Mouse (Mus musculus) lung, embryonic 14.5 days (tissue): ENCODE measurements at regions not wholly inside any gene's neighbourhood (a gene's known extent, or its start where the extent isn't known, plus 50 kb on each side); places are given as distances from the start of the nearest gene placed in this dataset.

Experiments
- ATAC-seq: fragments of 200-750 bp; cut with Nextera tagmentation; 2 replicates; pipeline ENCODE4 v1.8.0; 2017; ENCODE audit warnings: mild to moderate bottlenecking, moderate TSS enrichment, moderate library complexity; ENCODE audit not compliant: insufficient read depth
- DNase-seq: peaks from one replicate; pipeline ENCODE4 v3.0.0-alpha.2; 2015
- H3K27ac ChIP-seq: fragments of 300-500 bp; sonication (generic); 2 replicates; pipeline ENCODE4 v1.5.1; 2014; ENCODE audit warnings: low read depth, mild to moderate bottlenecking, moderate library complexity
- H3K27me3 ChIP-seq: fragments of 300-500 bp; sonication (generic); 2 replicates; pipeline ENCODE4 v1.6.1; 2014; ENCODE audit warnings: low read length, control low read depth; ENCODE audit not compliant: insufficient read depth
- H3K36me3 ChIP-seq: fragments of 300-500 bp; sonication (generic); 2 replicates; pipeline ENCODE4 v1.6.1; 2014; ENCODE audit warnings: control low read depth; ENCODE audit not compliant: insufficient read depth
- H3K4me1 ChIP-seq: fragments of 300-500 bp; sonication (generic); 2 replicates; pipeline ENCODE4 v1.6.1; 2014; ENCODE audit warnings: antibody characterized with exemption, control low read depth; ENCODE audit not compliant: insufficient read depth
- H3K4me2 ChIP-seq: fragments of 300-500 bp; sonication (generic); 2 replicates; pipeline ENCODE4 v1.6.1; 2014; ENCODE audit warnings: mild to moderate bottlenecking
- H3K4me3 ChIP-seq: fragments of 300-500 bp; sonication (generic); 2 replicates; pipeline ENCODE4 v1.5.1; 2014; ENCODE audit warnings: low read depth, low read length
- H3K9ac ChIP-seq: fragments of 300-500 bp; sonication (generic); 2 replicates; pipeline ENCODE4 v1.6.1; 2014
- H3K9me3 ChIP-seq: fragments of 300-500 bp; sonication (generic); 2 replicates; pipeline ENCODE4 v1.6.1; 2016; ENCODE audit warnings: low read depth, low read length, control low read depth
- CTCF ChIP-seq: IDR thresholded peaks from 2 replicates; pipeline ENCODE4 v1.5.1; 2016; ENCODE audit warnings: antibody characterized with exemption, low read depth
- WGBS: fragments of 180-500 bp; shearing (Covaris S2); extraction: QIAGEN DNeasy Blood & Tissue Kit; methylation state at CpG from one replicate; pipeline ENCODE4 v1.1.7; 2014; 5-methylcytosine and 5-hydroxymethylcytosine counted together

DNA sequence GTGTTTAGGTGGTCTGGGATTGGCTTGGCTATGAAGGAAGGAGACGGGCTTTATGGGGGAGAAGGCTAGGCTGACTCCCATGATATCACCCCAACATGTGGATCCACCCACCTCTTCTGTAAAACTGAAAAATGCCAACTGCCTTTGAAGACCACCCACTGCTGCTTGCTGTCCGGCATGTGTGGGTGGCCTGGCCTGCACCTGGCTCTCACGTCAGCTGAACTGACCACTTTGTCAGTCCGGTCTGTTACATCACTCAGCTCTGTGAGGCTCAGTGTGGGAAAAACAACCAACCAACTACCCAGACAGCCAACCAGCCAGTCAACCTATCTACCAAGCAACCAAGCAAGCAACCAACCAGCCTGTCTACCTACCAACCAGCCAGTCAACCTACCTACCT lies 305.5 kb downstream of the Tbc1d1 start:
- no peak overlapping the region for H3K27ac ChIP-seq
- TF ChIP-seq CTCF: no peak
- H3K9me3 ChIP-seq: no peaks in the 10 kb centered on the region
- no peak overlapping the region for H3K4me3 ChIP-seq
- 71% methylated on average over 4 of the region's 4 CpGs for WGBS
- H3K9ac ChIP-seq: no peak overlapping the region
- ATAC-seq: no peak
- no peak overlapping the region for H3K4me2 ChIP-seq
- no peak for DNase-seq
- no peaks in the 10 kb centered on the region for H3K4me1 ChIP-seq
- H3K36me3 ChIP-seq: no peaks in the 10 kb centered on the region
- no peaks in the 10 kb centered on the region for H3K27me3 ChIP-seq

DNA sequence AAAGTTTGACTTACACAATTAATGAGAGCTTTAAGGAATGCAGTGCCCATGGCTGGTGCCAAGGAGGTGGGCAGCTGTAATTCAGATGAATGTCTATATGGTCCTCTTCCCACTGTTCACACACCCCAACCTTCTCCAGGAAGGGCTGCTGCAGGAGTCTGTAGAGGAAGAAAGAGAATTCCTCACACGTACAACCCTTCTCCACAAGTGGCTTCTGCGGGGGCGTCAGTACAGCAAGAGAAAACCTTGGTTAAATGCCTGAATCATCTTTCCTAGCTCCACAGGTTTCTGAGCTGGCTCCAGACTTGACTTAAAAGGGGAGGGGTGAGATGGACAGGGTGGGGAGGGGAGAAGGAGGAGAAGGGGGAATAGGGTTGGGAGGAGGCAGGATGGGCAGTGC lies 306.3 kb downstream of the Tbc1d1 start:
- ATAC-seq (no peak), DNase-seq (no peak)

DNA sequence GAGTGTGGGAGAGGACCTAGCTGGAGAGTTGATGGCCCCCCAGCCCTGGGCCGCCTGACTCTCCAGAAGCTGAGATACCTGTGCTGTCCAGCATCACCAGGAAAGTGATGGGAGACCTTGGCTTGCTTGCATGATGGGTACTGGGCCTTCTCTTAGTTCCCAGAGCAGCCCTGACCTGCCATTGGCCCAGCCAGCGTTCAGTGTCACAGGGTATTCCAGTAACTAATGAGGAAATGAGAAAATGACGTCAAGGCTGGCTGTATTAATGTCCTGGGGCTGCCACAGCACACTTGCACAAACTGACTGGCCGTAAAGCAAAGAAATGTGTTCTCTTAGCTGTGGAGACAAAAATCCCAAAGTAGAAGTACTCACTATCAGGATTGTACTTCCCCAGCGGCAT lies 307.5 kb downstream of the Tbc1d1 start:
- TF ChIP-seq CTCF: no peak
- no peak overlapping the region for H3K27ac ChIP-seq
- H3K9ac ChIP-seq: no peak overlapping the region
- H3K27me3 ChIP-seq: no peaks in the 10 kb centered on the region
- ATAC-seq (no peak), DNase-seq (no peak)
- no peaks in the 10 kb centered on the region for H3K36me3 ChIP-seq
- H3K4me1 ChIP-seq: no peaks in the 10 kb centered on the region
- no peaks in the 10 kb centered on the region for H3K9me3 ChIP-seq
- H3K4me2 ChIP-seq: no peak overlapping the region
- H3K4me3 ChIP-seq: no peak overlapping the region
- WGBS: 69% methylated on average over 5 of the region's 5 CpGs

More for the DNA sequence above, 306.3 kb downstream of the Tbc1d1 start:
- TF ChIP-seq CTCF: no peak
- Histone ChIP-seq H3K4me3 (no peak overlapping the region), H3K9me3 (no peaks in the 10 kb centered on the region), H3K4me1 (no peaks in the 10 kb centered on the region), H3K9ac (no peak overlapping the region), H3K27me3 (no peaks in the 10 kb centered on the region), H3K4me2 (no peak overlapping the region), H3K27ac (no peak overlapping the region), H3K36me3 (no peaks in the 10 kb centered on the region)
- WGBS: 61% methylated on average over 3 of the region's 3 CpGs

DNA sequence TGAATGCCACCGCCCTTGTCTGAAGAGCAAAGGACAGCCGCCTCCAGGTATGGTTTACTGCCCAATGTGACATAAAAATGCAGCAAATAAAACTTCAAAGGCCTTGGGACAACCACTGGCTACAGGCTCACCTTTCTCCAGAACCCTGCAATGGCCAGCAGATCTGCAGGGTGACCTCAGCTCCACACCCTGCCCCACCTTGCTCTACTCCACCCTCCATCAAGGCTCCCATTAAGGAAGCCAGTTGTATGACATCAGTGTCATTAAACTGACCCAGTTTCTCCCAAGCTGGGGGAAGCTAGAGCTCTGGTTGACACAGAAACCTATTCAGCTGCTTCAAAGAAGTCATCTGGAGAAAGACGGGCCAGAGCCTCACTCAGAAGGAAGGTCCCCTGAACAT lies 310.2 kb downstream of the Tbc1d1 start:
- H3K9me3 ChIP-seq: no peaks in the 10 kb centered on the region
- no peak overlapping the region for H3K9ac ChIP-seq
- no peak overlapping the region for H3K4me3 ChIP-seq
- H3K4me1 ChIP-seq: no peaks in the 10 kb centered on the region
- DNase-seq: no peak
- no peaks in the 10 kb centered on the region for H3K36me3 ChIP-seq
- WGBS: 86% methylated on average over 3 of the region's 3 CpGs
- H3K27ac ChIP-seq: no peak overlapping the region
- H3K27me3 ChIP-seq: no peaks in the 10 kb centered on the region
- TF ChIP-seq CTCF: no peak
- H3K4me2 ChIP-seq: no peak overlapping the region
- ATAC-seq: no peak

DNA sequence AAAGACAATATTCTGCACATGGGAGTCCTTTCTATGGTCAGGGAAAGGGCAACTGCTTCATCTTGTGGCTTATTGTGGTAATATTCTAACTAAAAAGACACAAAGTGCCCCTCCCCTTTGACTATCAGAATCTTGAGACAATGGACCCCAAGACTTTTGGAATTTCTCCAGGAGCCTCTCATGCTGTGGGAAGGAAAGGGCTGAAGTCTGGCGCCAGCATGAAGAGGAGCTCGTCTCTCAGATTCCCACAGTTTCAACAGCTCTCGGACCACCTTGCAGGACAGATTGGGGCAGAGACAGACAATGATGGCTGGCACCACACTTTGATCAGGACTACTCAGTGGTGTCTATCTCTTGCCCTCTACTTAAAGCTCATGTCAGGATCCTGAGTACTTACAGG lies 311.8 kb downstream of the Tbc1d1 start:
- Histone ChIP-seq H3K4me1 (no peaks in the 10 kb centered on the region), H3K36me3 (no peaks in the 10 kb centered on the region), H3K4me2 (no peak overlapping the region), H3K27me3 (no peaks in the 10 kb centered on the region), H3K9ac (no peak overlapping the region), H3K9me3 (no peaks in the 10 kb centered on the region), H3K4me3 (no peak overlapping the region), H3K27ac (no peak overlapping the region)
- ATAC-seq (no peak), DNase-seq (no peak)
- TF ChIP-seq CTCF: no peak
- 87% methylated on average over 3 of the region's 3 CpGs for WGBS

DNA sequence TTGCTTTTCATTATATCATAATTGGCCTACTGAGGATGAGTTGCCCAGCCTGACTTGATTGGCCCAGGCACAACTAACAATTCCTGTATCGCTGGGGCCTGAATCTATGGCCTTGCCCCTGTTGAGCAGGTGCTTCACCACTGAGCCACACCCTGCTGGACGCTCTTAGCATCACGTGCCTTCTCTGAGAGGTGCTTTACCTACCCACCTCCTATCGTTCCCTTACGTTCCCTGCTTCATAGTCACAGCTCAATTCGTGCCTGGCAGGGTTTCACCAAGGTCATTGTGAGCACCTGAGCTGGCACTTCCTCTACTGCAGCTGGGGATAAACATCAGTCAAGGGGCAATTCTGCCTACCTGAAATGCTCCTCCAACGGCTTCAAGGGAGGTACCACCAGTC lies 312.2 kb downstream of the Tbc1d1 start:
- Histone ChIP-seq H3K27ac (no peak overlapping the region), H3K4me3 (no peak overlapping the region), H3K9ac (no peak overlapping the region), H3K4me2 (no peak overlapping the region), H3K27me3 (no peaks in the 10 kb centered on the region), H3K4me1 (no peaks in the 10 kb centered on the region), H3K9me3 (no peaks in the 10 kb centered on the region), H3K36me3 (no peaks in the 10 kb centered on the region)
- no peak for TF ChIP-seq CTCF
- ATAC-seq (no peak), DNase-seq (no peak)
- WGBS: 76% methylated on average over 7 of the region's 7 CpGs

DNA sequence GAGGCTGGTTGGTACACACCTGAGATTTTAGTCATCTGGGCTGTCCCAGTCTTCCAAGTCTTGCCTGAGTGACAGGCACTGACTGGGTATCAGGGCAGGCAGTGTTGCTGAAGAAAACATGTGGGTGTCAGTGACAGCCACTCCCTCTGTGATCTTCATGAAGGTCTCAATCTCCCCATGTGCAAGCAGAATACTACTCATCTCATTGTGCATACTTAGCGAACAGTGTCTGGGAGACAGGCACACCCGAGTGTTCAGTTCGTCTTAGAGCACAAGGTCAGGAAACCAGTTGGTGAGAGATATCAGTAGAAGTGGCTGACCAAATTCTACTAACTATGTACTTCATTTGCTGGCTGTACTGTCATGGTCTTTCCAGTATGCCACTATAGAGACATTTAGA lies 315.9 kb downstream of the Tbc1d1 start:
- DNase-seq (no peak), ATAC-seq (no peak)
- Histone ChIP-seq H3K9me3 (no peaks in the 10 kb centered on the region), H3K4me3 (no peak overlapping the region), H3K27ac (no peak overlapping the region), H3K36me3 (no peaks in the 10 kb centered on the region), H3K27me3 (no peaks in the 10 kb centered on the region), H3K4me1 (no peaks in the 10 kb centered on the region), H3K9ac (no peak overlapping the region), H3K4me2 (no peak overlapping the region)
- TF ChIP-seq CTCF: no peak
- 60% methylated on average over 3 of the region's 3 CpGs for WGBS

DNA sequence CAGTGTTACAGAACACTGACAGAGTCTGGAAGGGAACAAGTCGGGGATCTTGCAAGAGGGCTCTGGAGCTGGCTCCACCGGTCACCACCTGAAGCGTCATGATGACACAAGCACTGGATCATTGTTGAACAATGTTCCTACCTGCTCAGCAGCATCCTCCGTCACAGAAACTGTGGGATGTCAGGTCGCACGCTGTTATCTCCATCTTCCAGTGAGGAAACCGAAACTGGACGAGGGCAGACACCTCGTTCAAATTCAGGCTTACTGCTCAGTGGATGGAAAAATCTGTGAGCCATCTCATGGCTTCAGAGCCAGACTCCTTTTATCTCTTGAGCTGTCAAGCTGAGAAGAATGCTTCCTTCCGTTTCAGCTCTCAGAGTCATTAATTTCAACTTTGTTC lies 316.3 kb downstream of the Tbc1d1 start:
- DNase-seq (peak; percentile 27), ATAC-seq (no peak)
- Histone ChIP-seq H3K36me3 (no peaks in the 10 kb centered on the region), H3K9me3 (no peaks in the 10 kb centered on the region), H3K4me3 (no peak overlapping the region), H3K4me2 (0 out of 2 replicates have a peak overlapping the region, but pooled peaks have one; percentile 18), H3K4me1 (no peaks in the 10 kb centered on the region), H3K27ac (no peak overlapping the region), H3K27me3 (no peaks in the 10 kb centered on the region), H3K9ac (no peak overlapping the region)
- no peak for TF ChIP-seq CTCF
- WGBS: 37% methylated on average over 10 of the region's 10 CpGs
